Mouse (Mus musculus): ENCODE data around the gene Med25. TPM values are rescaled to one million over a fixed set of nuclear protein-coding genes. Genes with fewer than 3 reads are reported as not detected.

Gene Med25
- polyA plus RNA-seq, 1 experiment: 105 TPM

DNA sequence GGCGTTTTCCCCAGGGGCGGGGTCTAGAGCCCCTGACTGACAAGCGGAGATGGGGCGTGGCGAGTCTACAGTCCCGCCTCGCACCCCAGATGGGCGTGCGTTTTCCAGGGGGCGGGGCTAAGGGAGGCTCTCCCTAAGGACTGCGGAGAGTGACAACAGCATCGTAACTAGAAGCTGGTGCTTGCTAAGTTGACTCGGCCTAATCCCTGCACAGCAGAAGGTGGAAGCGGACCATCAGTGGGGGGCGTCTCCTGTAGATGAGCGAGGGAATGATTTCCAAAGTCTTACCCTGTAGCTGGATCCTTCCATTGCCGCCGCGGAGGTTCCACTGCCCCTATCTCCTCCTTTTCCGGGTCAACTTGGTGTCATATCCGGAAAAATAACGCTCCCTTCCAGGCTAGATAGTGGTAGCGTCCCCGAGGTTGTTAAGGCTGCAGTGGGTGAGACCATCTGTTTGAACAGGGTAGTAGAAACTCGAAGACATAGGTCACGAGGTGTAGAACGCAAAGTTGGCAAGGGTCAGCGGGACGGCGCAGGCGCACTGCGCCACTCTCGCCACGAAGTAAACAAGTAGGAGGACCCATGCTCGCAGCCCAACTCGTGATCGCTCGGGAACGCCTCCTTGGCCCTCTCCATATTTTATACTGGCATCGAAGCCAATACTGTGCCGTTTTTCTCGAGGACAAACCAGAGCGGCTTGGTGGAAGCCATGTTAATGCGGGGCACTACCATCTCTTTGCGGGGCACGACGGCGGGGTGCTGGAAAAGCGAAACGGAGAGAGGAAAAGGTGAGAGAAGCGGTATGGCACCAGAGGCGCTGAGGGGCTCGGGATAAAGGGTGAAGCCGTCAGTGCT, 43.7 kb downstream of the Med25 start, which contains the start of the genes Akt1s1 and Tbc1d17:
Gene Akt1s1 (plus strand): TSS at position 431 of the 855 bp plus-strand sequence.
Gene Tbc1d17 (minus strand): TSS at position 519 of the 855 bp plus-strand sequence.
- peak within 1 kb of the TSS; percentile 75 for H3K4me3 ChIP-seq (replicated peaks; ENCODE audit: insufficient read depth, low read depth, low read length)
- under 1% methylated on average over 54 of the region's 54 CpGs for WGBS
- peaks cover 9% of the 10 kb centered on the region; the same call in 1 of the 2 replicates for H3K4me1 ChIP-seq (ENCODE audit: control insufficient read depth, insufficient read depth, low read length)
- TF ChIP-seq CTCF (IDR thresholded peaks at IDR 0.05; ENCODE audit: borderline replicate concordance, insufficient read depth, low read depth, low read length) (no peak), POLR2A (IDR thresholded peaks at IDR 0.05; ENCODE audit: borderline replicate concordance, insufficient read depth, low read length) (peak; percentile 73; the same call in 1 of the 2 replicates)
- H3K27ac ChIP-seq (ENCODE audit: insufficient read depth, low read length): peak within 1 kb of the TSS; percentile 96
- H3K27me3 ChIP-seq (ENCODE audit: control insufficient read depth, insufficient read depth, low read length): no peaks in the 10 kb centered on the region
- DNase-seq: peak; percentile 100

DNA sequence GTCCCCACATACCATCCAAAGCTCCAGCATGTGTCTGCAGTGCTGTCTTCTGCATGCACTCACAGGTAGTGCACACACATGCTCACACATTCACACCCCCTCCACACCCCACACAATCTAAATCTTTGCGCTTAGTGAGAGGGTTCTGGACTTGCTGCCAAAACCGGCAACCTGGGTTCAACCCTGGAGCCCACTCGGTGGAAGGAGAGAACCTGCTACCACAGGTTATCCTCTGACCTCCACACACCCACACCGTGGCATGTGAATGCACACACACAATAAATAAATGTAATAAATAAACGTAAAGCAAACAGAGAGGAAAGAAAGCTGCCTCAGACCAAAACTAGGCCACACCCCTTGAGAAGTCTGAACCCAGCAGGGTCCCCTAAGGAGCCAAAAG, 44.7 kb downstream of the Med25 start:
- no peak for TF ChIP-seq CTCF (IDR thresholded peaks at IDR 0.05; ENCODE audit: borderline replicate concordance, insufficient read depth, low read depth, low read length)
- no peak for TF ChIP-seq POLR2A (IDR thresholded peaks at IDR 0.05; ENCODE audit: borderline replicate concordance, insufficient read depth, low read length)
- DNase-seq: peak in 1 of 2 experiments; percentile 40
- Histone ChIP-seq H3K4me1 (ENCODE audit: control insufficient read depth, insufficient read depth, low read length) (peaks cover 9% of the 10 kb centered on the region; the same call in 1 of the 2 replicates), H3K4me3 (replicated peaks; ENCODE audit: insufficient read depth, low read depth, low read length) (peak overlapping the region; percentile 75), H3K27ac (ENCODE audit: insufficient read depth, low read length) (no peak overlapping the region), H3K27me3 (ENCODE audit: control insufficient read depth, insufficient read depth, low read length) (no peaks in the 10 kb centered on the region)
- 64% methylated on average over 5 of the region's 5 CpGs for WGBS

- Histone ChIP-seq H3K27me3 (ENCODE audit: control insufficient read depth, insufficient read depth, low read length) (no peaks in the 10 kb centered on the region), H3K4me1 (ENCODE audit: control insufficient read depth, insufficient read depth, low read length) (0 out of 2 replicates have a peak, but pooled peaks cover 7% of the 10 kb centered on the region), H3K4me3 (replicated peaks; ENCODE audit: insufficient read depth, low read depth, low read length) (no peak overlapping the region), H3K27ac (ENCODE audit: insufficient read depth, low read length) (no peak overlapping the region)
- no peak for TF ChIP-seq POLR2A (IDR thresholded peaks at IDR 0.05; ENCODE audit: borderline replicate concordance, insufficient read depth, low read length)
- TF ChIP-seq CTCF (IDR thresholded peaks at IDR 0.05; ENCODE audit: borderline replicate concordance, insufficient read depth, low read depth, low read length): no peak
- WGBS: 69% methylated on average over 7 of the region's 7 CpGs
- peak in 1 of 2 experiments; percentile 28 for DNase-seq
These were observed 45.7 kb downstream of the Med25 start for GRCm38 (mm10) chr7:44846804-44847203.

DNA sequence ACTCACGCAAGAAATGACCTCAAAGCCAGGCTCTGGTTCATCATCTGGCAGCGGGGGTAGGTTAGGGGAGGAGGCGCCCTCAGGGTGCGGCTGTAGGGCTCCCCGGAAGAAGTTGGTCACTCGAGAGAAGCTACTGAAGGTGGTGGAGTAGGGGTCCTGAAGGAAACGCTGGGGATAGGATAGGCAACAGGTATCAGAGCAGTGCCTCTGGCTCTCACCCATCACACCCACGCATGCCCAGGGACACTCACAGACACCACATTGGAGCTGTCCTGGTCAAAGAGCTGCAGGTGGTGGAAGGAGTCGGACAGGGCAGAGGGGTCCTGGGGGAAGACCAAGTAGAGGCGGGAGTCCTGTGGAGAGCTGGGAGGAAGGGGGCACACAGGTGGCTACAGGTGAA, 47.5 kb downstream of the Med25 start:
- TF ChIP-seq CTCF (IDR thresholded peaks at IDR 0.05; ENCODE audit: borderline replicate concordance, insufficient read depth, low read depth, low read length) (no peak), POLR2A (IDR thresholded peaks at IDR 0.05; ENCODE audit: borderline replicate concordance, insufficient read depth, low read length) (no peak)
- Histone ChIP-seq H3K4me1 (ENCODE audit: control insufficient read depth, insufficient read depth, low read length) (no peaks in the 10 kb centered on the region), H3K27ac (ENCODE audit: insufficient read depth, low read length) (no peak overlapping the region), H3K4me3 (replicated peaks; ENCODE audit: insufficient read depth, low read depth, low read length) (no peak overlapping the region), H3K27me3 (ENCODE audit: control insufficient read depth, insufficient read depth, low read length) (no peaks in the 10 kb centered on the region)
- WGBS: 89% methylated on average over 10 of the region's 10 CpGs
- no peak for DNase-seq

- H3K27me3 ChIP-seq (ENCODE audit: control insufficient read depth, insufficient read depth, low read length): no peaks in the 10 kb centered on the region
- H3K27ac ChIP-seq (ENCODE audit: insufficient read depth, low read length): no peak overlapping the region
- H3K4me3 ChIP-seq (replicated peaks; ENCODE audit: insufficient read depth, low read depth, low read length): no peak overlapping the region
- no peak for DNase-seq
- no peaks in the 10 kb centered on the region; the same call in 1 of the 2 replicates for H3K4me1 ChIP-seq (ENCODE audit: control insufficient read depth, insufficient read depth, low read length)
- 82% methylated on average over 8 of the region's 8 CpGs for WGBS
- TF ChIP-seq POLR2A (IDR thresholded peaks at IDR 0.05; ENCODE audit: borderline replicate concordance, insufficient read depth, low read length): no peak
- TF ChIP-seq CTCF (IDR thresholded peaks at IDR 0.05; ENCODE audit: borderline replicate concordance, insufficient read depth, low read depth, low read length): no peak
These were observed 50.6 kb downstream of the Med25 start for GRCm38 (mm10) chr7:44841825-44842463.

- TF ChIP-seq CTCF (IDR thresholded peaks at IDR 0.05; ENCODE audit: borderline replicate concordance, insufficient read depth, low read depth, low read length) (no peak), POLR2A (IDR thresholded peaks at IDR 0.05; ENCODE audit: borderline replicate concordance, insufficient read depth, low read length) (no peak; the same call in 1 of the 2 replicates)
- no peak overlapping the region for H3K27ac ChIP-seq (ENCODE audit: insufficient read depth, low read length)
- no peak for DNase-seq
- H3K4me3 ChIP-seq (replicated peaks; ENCODE audit: insufficient read depth, low read depth, low read length): no peak overlapping the region
- no peaks in the 10 kb centered on the region; the same call in 1 of the 2 replicates for H3K4me1 ChIP-seq (ENCODE audit: control insufficient read depth, insufficient read depth, low read length)
- no peaks in the 10 kb centered on the region for H3K27me3 ChIP-seq (ENCODE audit: control insufficient read depth, insufficient read depth, low read length)
- 57% methylated on average over 14 of the region's 14 CpGs for WGBS
These were observed 52.1 kb downstream of the Med25 start for GRCm38 (mm10) chr7:44840426-44840825.

DNA sequence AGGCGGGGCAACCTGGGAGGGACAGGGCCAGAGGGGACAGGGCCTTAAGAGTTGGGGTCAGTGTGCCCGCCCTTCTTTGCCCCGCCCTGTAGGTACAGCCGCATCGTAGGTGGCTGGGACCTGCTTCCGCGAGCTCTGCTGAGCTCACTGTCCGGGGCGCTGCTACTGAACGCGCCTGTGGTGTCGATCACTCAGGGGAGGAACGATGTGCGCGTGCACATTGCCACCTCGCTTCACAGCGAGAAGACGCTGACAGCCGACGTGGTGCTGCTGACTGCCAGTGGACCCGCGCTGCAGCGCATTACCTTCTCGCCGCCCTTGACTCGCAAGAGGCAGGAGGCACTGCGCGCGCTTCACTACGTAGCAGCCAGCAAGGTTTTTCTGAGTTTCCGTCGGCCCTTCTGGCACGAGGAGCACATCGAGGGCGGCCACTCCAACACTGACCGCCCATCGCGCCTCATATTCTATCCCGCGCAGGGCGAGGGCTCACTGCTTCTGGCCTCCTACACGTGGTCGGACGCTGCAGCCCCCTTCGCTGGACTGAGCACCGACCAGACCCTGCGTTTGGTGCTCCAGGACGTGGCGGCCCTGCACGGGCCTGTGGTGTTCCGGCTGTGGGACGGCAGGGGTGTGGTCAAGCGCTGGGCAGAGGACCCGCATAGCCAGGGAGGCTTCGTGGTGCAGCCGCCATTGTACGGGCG, 52.9 kb downstream of the Med25 start:
- peak in 1 of 2 experiments; percentile 29 for DNase-seq
- Histone ChIP-seq H3K4me1 (ENCODE audit: control insufficient read depth, insufficient read depth, low read length) (no peaks in the 10 kb centered on the region; the same call in 1 of the 2 replicates), H3K27ac (ENCODE audit: insufficient read depth, low read length) (no peak overlapping the region), H3K4me3 (replicated peaks; ENCODE audit: insufficient read depth, low read depth, low read length) (peak overlapping the region; percentile 1), H3K27me3 (ENCODE audit: control insufficient read depth, insufficient read depth, low read length) (no peaks in the 10 kb centered on the region)
- no peak for TF ChIP-seq CTCF (IDR thresholded peaks at IDR 0.05; ENCODE audit: borderline replicate concordance, insufficient read depth, low read depth, low read length)
- no peak for TF ChIP-seq POLR2A (IDR thresholded peaks at IDR 0.05; ENCODE audit: borderline replicate concordance, insufficient read depth, low read length)
- 8% methylated on average over 58 of the region's 58 CpGs for WGBS

Data from cerebellum, adult 2 months (tissue).